ENCODE assay signal across 8 mouse cellular contexts in genomic region chr6:52851019-52851418, GRCm38 (mm10).
DNase-seq lines count a peak whose midpoint lies in the region; ATAC-seq and TF ChIP-seq lines count a peak whose summit lies in the region.

No protein-coding gene starts in this region.

- WGBS in forebrain, postnatal 0 days: 20% methylated on average over 5 of the region's 5 CpGs
- 80% methylated on average over 5 of the region's 5 CpGs for WGBS in limb, embryonic 10.5 days
- 60% methylated on average over 5 of the region's 5 CpGs for WGBS in intestine, embryonic 15.5 days

- intact Hi-C loops in heart, postnatal 14 days (cut with DNase I): no loop called here

- no peak overlapping the region for H3K4me3 ChIP-seq in forebrain, postnatal 0 days (ENCODE audit: low read depth, low read length)
- H3K4me3 ChIP-seq in limb, embryonic 10.5 days: no peak overlapping the region
- H3K4me3 ChIP-seq in intestine, embryonic 15.5 days (replicated peaks): no peak overlapping the region

- H3K4me1 ChIP-seq in forebrain, postnatal 0 days (ENCODE audit: insufficient read depth): no peaks in the 10 kb centered on the region
- H3K4me1 ChIP-seq in limb, embryonic 10.5 days: peaks cover 60% of the 10 kb centered on the region
- H3K4me1 ChIP-seq in intestine, embryonic 15.5 days (replicated peaks): 0 out of 2 replicates have a peak, but pooled peaks cover 3% of the 10 kb centered on the region

- 0 out of 2 replicates have a peak overlapping the region, but pooled peaks have one; percentile 16 for H3K27ac ChIP-seq in forebrain, postnatal 0 days (ENCODE audit: low read depth, low read length)
- H3K27ac ChIP-seq in limb, embryonic 10.5 days: peak overlapping the region; percentile 81; the same call in 1 of the 2 replicates
- H3K27ac ChIP-seq in intestine, embryonic 15.5 days: no peak overlapping the region

- no peak overlapping the region for H3K4me2 ChIP-seq in forebrain, postnatal 0 days (ENCODE audit: low read depth)
- no peak overlapping the region for H3K4me2 ChIP-seq in intestine, embryonic 15.5 days (replicated peaks)

- ATAC-seq in forebrain, postnatal 0 days: peak; percentile 25; the same call in 1 of the 2 replicates
- no peak for ATAC-seq in intestine, embryonic 15.5 days

- no peak for TF ChIP-seq CTCF in forebrain, postnatal 0 days (IDR thresholded peaks at IDR 0.05; ENCODE audit: low read depth)

- no peaks in the 10 kb centered on the region for H3K9me3 ChIP-seq in forebrain, postnatal 0 days (ENCODE audit: low read length)
- H3K9me3 ChIP-seq in limb, embryonic 10.5 days (replicated peaks): no peaks in the 10 kb centered on the region
- no peaks in the 10 kb centered on the region for H3K9me3 ChIP-seq in intestine, embryonic 15.5 days

- no peak overlapping the region for H3K9ac ChIP-seq in forebrain, postnatal 0 days
- H3K9ac ChIP-seq in intestine, embryonic 15.5 days: no peak overlapping the region

- DNase-seq in left cerebral cortex, adult 18-20 months (ENCODE audit: low spot score in 2 of 2): peak; percentile 24 to 50
- no peak for DNase-seq in left cerebral cortex, adult 11 months (ENCODE audit: low spot score)
- peak; percentile 61 for DNase-seq in forebrain, postnatal 0 days
- peak; percentile 68 to 78 for DNase-seq in heart, postnatal 14 days
- DNase-seq in limb, embryonic 10.5 days (ENCODE audit: low spot score): no peak
- peak; percentile 29 for DNase-seq in thymus, postnatal 4 days
- no peak for DNase-seq in adrenal gland, adult 2 months

- no peaks in the 10 kb centered on the region for H3K36me3 ChIP-seq in forebrain, postnatal 0 days (ENCODE audit: insufficient read depth)
- H3K36me3 ChIP-seq in limb, embryonic 10.5 days: no peaks in the 10 kb centered on the region
- H3K36me3 ChIP-seq in intestine, embryonic 15.5 days: no peaks in the 10 kb centered on the region

- peaks cover 5% of the 10 kb centered on the region; the same call in 1 of the 2 replicates for H3K27me3 ChIP-seq in forebrain, postnatal 0 days (ENCODE audit: insufficient read depth, low read length)
- peaks cover 8% of the 10 kb centered on the region; the same call in 1 of the 2 replicates for H3K27me3 ChIP-seq in limb, embryonic 10.5 days (ENCODE audit: low read depth, poor library complexity, severe bottlenecking)
- H3K27me3 ChIP-seq in intestine, embryonic 15.5 days (replicated peaks): no peaks in the 10 kb centered on the region

Comparison
In these comparisons a context has a peak if more than half of its experiments do, and no peak if none do; other contexts are left out.
1. DNase-seq: peak in left cerebral cortex, adult 18-20 months (2 of 2), forebrain, postnatal 0 days (single experiment), heart, postnatal 14 days (2 of 2) and thymus, postnatal 4 days (single experiment); none in left cerebral cortex, adult 11 months (single experiment), limb, embryonic 10.5 days (single experiment) and adrenal gland, adult 2 months (single experiment).